Mouse (Mus musculus) kidney, embryonic 15.5 days (tissue): Measurements from ENCODE around the gene Rpp14. TPM values are rescaled to one million over a fixed set of nuclear protein-coding genes. Genes with fewer than 3 reads are reported as not detected.

Source experiments
- ATAC-seq: fragments of 200-750 bp; cut with Nextera tagmentation; replicated peaks from 2 replicates; pipeline ENCODE4 v1.8.0; 2017; ENCODE audit warnings: moderate TSS enrichment; ENCODE audit not compliant: low FRiP score
- H3K27ac ChIP-seq: fragments of 300-500 bp; sonication (generic); 2 replicates; pipeline ENCODE4 v1.5.1; 2015; ENCODE audit warnings: mild to moderate bottlenecking, inconsistent platforms
- H3K27me3 ChIP-seq: fragments of 300-500 bp; sonication (generic); 2 replicates; pipeline ENCODE4 v1.6.1; 2015; ENCODE audit warnings: inconsistent platforms
- H3K36me3 ChIP-seq: fragments of 300-500 bp; sonication (generic); 2 replicates; pipeline ENCODE4 v1.6.1; 2015; ENCODE audit warnings: inconsistent platforms
- H3K4me1 ChIP-seq: fragments of 300-500 bp; sonication (generic); 2 replicates; pipeline ENCODE4 v1.6.1; 2015; ENCODE audit warnings: inconsistent platforms
- H3K4me2 ChIP-seq: fragments of 300-500 bp; sonication (generic); 2 replicates; pipeline ENCODE4 v1.6.1; 2015; ENCODE audit warnings: moderate library complexity, mild to moderate bottlenecking, inconsistent platforms
- H3K4me3 ChIP-seq: fragments of 300-500 bp; sonication (generic); replicated peaks from 2 replicates; pipeline ENCODE4 v1.5.1; 2015; ENCODE audit warnings: mild to moderate bottlenecking, inconsistent platforms
- H3K9ac ChIP-seq: fragments of 300-500 bp; sonication (generic); 2 replicates; pipeline ENCODE4 v1.6.1; 2015; ENCODE audit warnings: mild to moderate bottlenecking, inconsistent platforms
- H3K9me3 ChIP-seq: fragments of 300-500 bp; sonication (generic); replicated peaks from 2 replicates; pipeline ENCODE4 v1.6.1; 2016; ENCODE audit warnings: inconsistent platforms
- WGBS: fragments of 180-500 bp; shearing (Covaris S2); methylation state at CpG from one replicate; pipeline ENCODE4 v1.1.7; 2015; ENCODE audit warnings: mixed read lengths; 5-methylcytosine and 5-hydroxymethylcytosine counted together
- polyA plus RNA-seq: library from polyadenylated mRNA; unstranded; fragments of >200 nt; fragmentation: Nextera tagmentation; extraction: Ambion mirVana; gene quantifications from 2 replicates; pipeline ENCODE4 v1.2.1, GENCODE M21; 2015

Gene Rpp14
- polyA plus RNA-seq, 1 experiment from 2014 or later, result 53.0 TPM

DNA sequence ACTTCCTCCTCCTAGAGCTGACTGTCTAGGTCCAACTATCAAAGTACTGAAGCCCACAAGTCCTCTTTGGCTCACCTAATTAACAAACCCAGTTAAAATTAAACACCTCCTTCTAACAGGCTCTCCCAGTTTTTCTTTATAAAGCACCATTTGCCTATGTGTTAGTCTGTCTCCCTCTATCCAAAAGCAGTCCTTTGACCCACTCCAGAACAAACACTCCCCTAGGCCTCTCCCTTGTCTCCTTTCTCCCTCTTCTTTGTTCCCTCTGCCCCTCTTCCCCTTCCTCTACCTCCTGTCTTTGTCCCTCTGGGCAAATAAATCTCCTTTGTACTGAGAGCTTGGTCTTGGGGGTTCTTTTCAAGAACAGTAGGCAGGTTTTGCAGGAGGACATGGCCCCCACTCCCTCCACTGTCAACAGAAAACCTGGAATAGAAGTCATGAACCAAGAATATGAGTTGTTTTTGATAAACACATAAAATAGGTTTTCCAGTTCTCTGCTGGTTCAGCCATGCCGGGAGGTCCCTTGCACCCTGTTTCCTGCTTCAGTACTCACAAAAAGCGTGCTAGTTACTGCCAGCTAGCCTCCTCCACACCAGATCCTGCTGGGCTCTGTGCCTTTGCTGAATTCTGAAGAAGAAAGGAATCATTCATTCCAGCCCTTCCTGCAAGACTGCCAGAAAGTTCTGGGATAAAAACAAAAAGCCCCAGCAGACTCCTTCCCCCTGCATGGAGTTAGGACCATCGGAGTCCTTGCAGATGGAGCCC lies 17.4 kb upstream of the Rpp14 start:
- peaks cover 14% of the 10 kb centered on the region for H3K4me1 ChIP-seq
- no peaks in the 10 kb centered on the region for H3K27me3 ChIP-seq
- H3K4me3 ChIP-seq, result no peak overlapping the region
- H3K4me2 ChIP-seq, result no peak overlapping the region
- H3K9me3 ChIP-seq, result no peaks in the 10 kb centered on the region
- 52% methylated on average over 3 of the region's 3 CpGs for WGBS
- no peak overlapping the region for H3K27ac ChIP-seq
- H3K9ac ChIP-seq, result no peak overlapping the region
- no peak for ATAC-seq
- no peaks in the 10 kb centered on the region for H3K36me3 ChIP-seq

DNA sequence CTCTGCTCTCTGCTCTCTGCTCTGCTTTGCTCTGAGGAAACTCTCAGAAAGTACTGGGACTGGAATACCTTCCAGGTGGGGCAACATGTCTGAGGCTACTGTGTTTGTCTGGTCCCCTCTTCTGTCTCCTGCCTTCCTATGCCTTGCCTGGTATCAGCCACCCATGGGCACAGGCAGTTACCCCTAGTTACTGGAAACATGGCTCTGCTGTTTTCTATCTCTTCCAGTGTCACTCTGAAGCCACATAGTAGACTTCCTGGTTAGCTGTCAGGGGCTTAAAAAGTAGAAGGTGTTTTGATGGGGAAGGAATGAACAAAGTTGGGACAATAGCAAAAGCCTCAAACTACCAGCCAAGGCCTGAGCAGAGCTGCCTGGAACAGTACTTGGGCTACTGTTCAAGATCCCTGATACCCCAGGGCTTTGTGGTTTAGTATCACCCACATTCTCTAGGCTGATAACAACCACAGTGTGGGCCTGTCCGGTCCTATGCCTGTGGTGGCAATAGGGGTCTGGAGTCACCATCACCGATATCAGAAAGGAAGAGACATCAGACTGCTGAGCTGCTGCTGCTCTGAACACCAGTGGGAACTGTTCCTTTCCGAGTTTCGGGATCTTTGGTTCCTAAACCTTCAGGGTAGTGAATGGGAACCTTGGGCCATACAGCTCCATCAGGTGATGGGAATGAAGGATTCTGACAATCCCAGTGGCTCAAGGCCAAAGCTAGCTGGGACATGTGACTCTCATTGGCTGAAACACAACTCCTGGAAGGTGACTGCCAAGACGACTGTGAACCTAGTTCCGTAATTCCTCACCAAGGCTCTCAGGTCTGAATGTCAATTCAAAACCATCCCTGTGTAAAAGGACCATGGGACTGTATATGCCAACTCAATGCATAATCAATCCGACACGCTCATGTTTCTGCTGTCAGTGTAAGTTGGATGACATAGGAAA lies 16.1 kb upstream of the Rpp14 start:
- no peaks in the 10 kb centered on the region for H3K36me3 ChIP-seq
- H3K27ac ChIP-seq, result no peak overlapping the region
- peaks cover 14% of the 10 kb centered on the region for H3K4me1 ChIP-seq
- no peak overlapping the region for H3K4me3 ChIP-seq
- H3K27me3 ChIP-seq, result no peaks in the 10 kb centered on the region
- H3K9ac ChIP-seq, result no peak overlapping the region
- 91% methylated on average over 8 of the region's 8 CpGs for WGBS
- ATAC-seq, result no peak
- H3K9me3 ChIP-seq, result no peaks in the 10 kb centered on the region
- H3K4me2 ChIP-seq, result no peak overlapping the region

DNA sequence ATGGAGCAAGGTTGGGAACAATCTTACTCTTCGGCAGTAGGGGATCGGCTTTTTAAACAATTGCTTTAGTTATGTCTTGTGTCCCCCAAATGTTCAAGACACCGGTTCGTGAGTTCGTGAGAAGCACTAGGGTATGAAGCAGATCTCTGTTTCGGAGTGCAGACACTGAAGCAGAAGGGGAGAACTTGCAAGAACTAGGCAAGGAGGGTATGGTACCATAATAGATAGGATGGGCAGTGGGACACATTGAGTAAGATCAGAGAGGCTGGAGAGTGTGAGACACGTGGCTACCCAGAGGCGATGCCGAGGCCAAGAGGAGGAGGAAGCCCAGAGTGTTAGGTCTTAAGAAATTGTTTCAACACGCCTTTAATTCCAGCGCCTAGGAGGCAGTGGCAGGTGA lies 551 bp downstream of the Rpp14 start:
- Histone ChIP-seq H3K9me3 (no peaks in the 10 kb centered on the region), H3K4me2 (peak overlapping the region; percentile 81), H3K4me1 (peaks cover 16% of the 10 kb centered on the region), H3K4me3 (peak overlapping the region; percentile 82), H3K27me3 (no peaks in the 10 kb centered on the region), H3K9ac (peak overlapping the region; percentile 74), H3K36me3 (peaks cover 23% of the 10 kb centered on the region), H3K27ac (peak overlapping the region; percentile 99)
- 4% methylated on average over 11 of the region's 11 CpGs for WGBS
- peak; percentile 68 for ATAC-seq

DNA sequence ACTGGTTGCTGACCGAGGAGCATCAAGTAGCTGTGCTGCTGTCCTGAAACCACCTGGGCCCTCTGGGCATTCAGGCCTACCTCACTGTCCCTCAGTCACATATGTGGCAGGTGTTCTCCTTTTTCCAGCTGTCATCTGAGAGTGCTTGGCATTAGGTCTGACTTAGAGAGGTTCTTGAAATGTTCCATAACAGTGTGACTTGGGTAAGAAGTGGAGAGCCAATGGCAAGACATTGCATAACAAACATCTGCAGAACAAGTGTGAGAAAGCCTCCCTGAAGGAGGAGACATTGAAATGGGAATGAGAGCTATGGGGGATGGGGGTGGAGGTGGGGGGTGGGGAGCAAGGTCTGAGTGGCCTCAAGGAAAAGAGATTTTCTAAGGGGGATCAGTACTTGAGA lies 2.8 kb downstream of the Rpp14 start:
- peaks cover 16% of the 10 kb centered on the region for H3K4me1 ChIP-seq
- no peak for ATAC-seq
- no peak overlapping the region for H3K4me3 ChIP-seq
- H3K4me2 ChIP-seq, result no peak overlapping the region
- 95% methylated on average over 1 of the region's 1 CpGs for WGBS
- H3K9ac ChIP-seq, result no peak overlapping the region
- no peak overlapping the region for H3K27ac ChIP-seq
- no peaks in the 10 kb centered on the region for H3K9me3 ChIP-seq
- no peaks in the 10 kb centered on the region for H3K27me3 ChIP-seq
- peaks cover 45% of the 10 kb centered on the region for H3K36me3 ChIP-seq

DNA sequence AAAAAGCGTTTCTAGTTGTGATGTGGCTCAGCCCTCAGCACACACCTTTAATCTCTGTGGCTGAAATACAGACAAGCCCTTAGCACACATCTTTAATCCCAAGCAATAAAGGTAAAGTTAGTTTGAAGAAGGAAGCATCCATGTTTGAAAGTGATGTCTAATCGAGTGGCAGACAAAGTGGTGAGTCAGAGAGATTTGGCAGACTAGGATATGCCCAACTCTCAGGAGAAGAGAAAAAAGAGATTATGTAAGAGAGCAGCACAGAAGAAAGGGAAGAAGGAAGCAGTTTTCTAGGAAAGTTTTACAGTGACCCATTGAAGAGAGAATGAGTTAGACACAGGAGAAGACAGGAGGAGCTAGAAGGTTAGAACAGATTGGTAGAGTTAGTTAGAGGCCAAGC lies 8.8 kb downstream of the Rpp14 start:
- H3K36me3 ChIP-seq, result peaks cover 73% of the 10 kb centered on the region
- no peak for ATAC-seq

DNA sequence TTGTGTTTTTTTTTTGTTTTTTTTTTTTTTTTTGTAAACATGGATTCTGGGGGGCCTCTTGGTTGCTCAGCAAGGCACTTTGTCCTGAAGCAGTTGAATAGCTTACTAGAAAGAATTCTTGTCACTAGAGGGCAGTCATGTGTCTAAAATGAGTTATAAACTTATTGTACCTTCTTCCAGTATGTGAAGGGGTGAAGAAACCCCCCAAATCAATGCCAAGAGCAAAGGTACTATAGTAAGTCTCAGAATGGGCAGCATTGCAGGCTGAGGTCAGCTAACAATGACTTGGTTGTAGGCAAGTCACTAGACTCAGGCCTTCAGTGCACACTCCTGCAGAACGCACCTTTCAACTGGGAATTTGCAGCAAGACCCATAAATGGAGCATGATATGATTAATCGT lies 12.4 kb downstream of the Rpp14 start:
- no peak overlapping the region for H3K4me2 ChIP-seq
- H3K36me3 ChIP-seq, result peaks cover 38% of the 10 kb centered on the region
- no peaks in the 10 kb centered on the region for H3K9me3 ChIP-seq
- H3K27me3 ChIP-seq, result peaks cover 5% of the 10 kb centered on the region; the same call in 1 of the 2 replicates
- WGBS, result 93% methylated on average over 2 of the region's 2 CpGs
- H3K4me1 ChIP-seq, result peaks cover 3% of the 10 kb centered on the region; the same call in 1 of the 2 replicates
- H3K4me3 ChIP-seq, result no peak overlapping the region
- no peak overlapping the region for H3K9ac ChIP-seq
- ATAC-seq, result 0 out of 2 replicates have a peak, but pooled peaks have one; percentile 27
- H3K27ac ChIP-seq, result no peak overlapping the region

More for the DNA sequence above, 8.8 kb downstream of the Rpp14 start:
- Histone ChIP-seq H3K9ac (no peak overlapping the region), H3K27ac (no peak overlapping the region), H3K4me2 (no peak overlapping the region), H3K4me3 (no peak overlapping the region), H3K27me3 (no peaks in the 10 kb centered on the region), H3K4me1 (no peaks in the 10 kb centered on the region), H3K9me3 (no peaks in the 10 kb centered on the region)
- WGBS, result 92% methylated on average over 2 of the region's 2 CpGs

DNA sequence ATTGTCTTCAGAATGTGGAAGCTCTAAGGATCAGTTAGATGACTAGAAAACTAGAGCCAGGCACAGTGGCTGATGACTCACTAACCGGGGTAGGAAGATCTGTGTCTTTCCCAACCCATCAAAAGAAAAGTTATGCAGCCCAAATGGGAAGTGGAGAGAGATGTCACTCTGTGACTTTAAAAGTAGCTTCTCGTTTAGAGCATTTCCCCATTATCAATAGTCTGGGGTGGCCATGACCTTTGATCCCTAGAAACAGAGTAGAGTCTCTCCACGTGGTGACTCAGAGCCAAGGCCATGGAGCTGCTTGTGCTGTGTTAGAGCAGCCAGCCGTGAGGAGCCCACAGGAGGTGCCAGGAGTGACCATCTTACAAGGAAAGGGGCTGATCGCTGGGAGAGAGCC lies 13.3 kb downstream of the Rpp14 start:
- no peak for ATAC-seq
- H3K36me3 ChIP-seq, result peaks cover 31% of the 10 kb centered on the region
- H3K4me3 ChIP-seq, result no peak overlapping the region
- peaks cover 6% of the 10 kb centered on the region; the same call in 1 of the 2 replicates for H3K4me1 ChIP-seq
- WGBS, result 60% methylated on average over 5 of the region's 5 CpGs
- peaks cover 5% of the 10 kb centered on the region; the same call in 1 of the 2 replicates for H3K27me3 ChIP-seq
- H3K27ac ChIP-seq, result no peak overlapping the region
- H3K9ac ChIP-seq, result no peak overlapping the region
- no peak overlapping the region for H3K4me2 ChIP-seq
- H3K9me3 ChIP-seq, result no peaks in the 10 kb centered on the region

DNA sequence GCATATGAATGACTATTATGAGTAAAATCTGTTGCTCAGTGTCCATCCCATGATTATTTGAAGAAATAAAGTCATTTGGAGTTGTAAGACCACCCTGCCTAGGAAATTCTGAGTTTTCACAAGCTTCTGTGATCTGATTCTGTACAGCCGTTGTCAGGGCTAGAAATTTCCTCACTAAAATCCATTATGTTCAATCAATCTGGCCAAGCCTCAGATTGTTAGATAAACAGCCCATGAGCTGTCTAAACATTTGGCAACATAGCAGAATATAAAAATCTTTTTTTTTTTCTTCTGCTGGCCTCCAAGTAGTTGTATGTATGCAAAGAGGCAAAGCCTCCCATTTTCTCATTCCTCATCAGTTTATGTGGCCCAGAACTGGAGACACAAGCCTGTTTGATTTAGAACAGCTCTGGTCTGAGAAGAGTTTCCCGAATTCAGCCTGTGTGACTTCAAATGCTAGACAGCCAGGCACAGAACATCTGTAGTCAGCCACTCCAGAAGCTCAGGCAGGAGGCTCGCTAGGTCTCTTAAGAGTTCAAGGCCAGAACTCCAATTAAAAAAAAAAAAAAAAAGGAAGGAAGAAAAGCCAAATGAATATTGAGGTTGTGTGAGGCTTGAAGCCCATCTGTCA lies 14.9 kb downstream of the Rpp14 start:
- H3K4me1 ChIP-seq, result peaks cover 16% of the 10 kb centered on the region
- H3K4me3 ChIP-seq, result no peak overlapping the region
- peaks cover 5% of the 10 kb centered on the region; the same call in 1 of the 2 replicates for H3K27me3 ChIP-seq
- ATAC-seq, result no peak
- no peaks in the 10 kb centered on the region for H3K9me3 ChIP-seq
- H3K4me2 ChIP-seq, result no peak overlapping the region
- H3K36me3 ChIP-seq, result peaks cover 15% of the 10 kb centered on the region
- H3K27ac ChIP-seq, result peak overlapping the region; percentile 37; the same call in 1 of the 2 replicates
- H3K9ac ChIP-seq, result peak overlapping the region; percentile 4; the same call in 1 of the 2 replicates
- WGBS, result 48% methylated on average over 3 of the region's 3 CpGs

DNA sequence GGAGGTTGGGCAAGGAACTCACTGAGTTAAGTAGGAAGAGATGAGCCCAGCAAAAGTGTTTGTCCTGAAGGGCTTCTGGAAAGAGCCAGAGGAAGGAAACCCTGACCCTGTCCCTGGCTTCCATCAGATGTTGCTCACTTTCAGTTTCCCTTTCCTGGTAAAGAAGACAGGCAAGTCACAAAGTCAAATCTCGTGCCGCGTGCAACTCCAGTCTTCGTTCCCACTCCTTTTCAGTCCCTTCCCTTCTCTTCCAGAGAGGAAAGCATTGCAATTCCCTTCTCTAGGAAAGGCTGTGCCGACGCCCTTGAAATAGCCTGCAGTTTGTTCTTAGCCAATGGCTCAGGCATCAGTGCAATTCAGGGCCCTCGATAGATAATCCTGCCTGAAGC lies 15.4 kb downstream of the Rpp14 start:
- 52% methylated on average over 7 of the region's 7 CpGs for WGBS
- Histone ChIP-seq H3K4me2 (no peak overlapping the region), H3K4me3 (no peak overlapping the region), H3K9me3 (no peaks in the 10 kb centered on the region), H3K9ac (peak overlapping the region; percentile 4; the same call in 1 of the 2 replicates), H3K36me3 (peaks cover 10% of the 10 kb centered on the region), H3K27me3 (peaks cover 5% of the 10 kb centered on the region; the same call in 1 of the 2 replicates), H3K27ac (peak overlapping the region; percentile 37; the same call in 1 of the 2 replicates), H3K4me1 (peaks cover 16% of the 10 kb centered on the region)
- ATAC-seq, result no peak

DNA sequence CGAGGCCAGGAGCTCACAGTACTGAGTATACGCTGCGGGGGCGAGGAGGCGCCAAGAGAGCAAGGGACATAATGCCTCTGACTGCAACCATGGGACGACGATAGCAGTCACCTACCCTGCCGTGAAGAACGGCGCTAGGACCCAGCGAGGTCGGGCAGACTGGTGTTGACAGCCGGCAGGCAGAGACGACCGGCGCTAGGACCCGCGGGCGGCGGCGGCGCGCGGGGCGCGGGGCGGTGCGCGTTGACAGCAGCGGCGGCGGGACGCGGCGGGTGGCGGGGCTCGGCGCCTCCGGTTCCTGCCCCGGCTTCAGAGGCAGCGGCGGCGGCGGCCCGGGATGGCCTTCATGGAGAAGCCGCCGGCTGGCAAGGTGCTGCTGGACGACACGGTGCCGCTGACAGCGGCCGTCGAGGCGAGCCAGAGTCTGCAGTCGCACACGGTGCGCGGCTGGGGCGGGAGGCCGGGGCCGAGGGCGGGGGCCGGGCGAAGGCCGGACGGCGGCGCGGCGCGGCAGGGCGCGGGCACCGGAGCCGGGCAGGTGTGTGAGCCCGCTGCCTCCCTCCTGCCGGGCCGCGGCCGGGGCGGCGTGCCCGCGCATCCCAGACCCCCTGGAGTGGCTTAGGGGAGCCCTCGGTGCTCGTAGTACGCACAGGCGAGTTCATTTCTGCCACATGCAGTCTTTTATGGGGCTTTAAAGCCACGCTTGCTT lies 18.0 kb downstream of the Rpp14 start, which contains the start of gene Pxk:
Gene Pxk, plus strand, starts transcription at position 234 of the 709 bp plus-strand sequence.
- H3K9ac ChIP-seq, result peak within 1 kb of the TSS; percentile 67
- H3K4me2 ChIP-seq, result peak within 1 kb of the TSS; percentile 60
- peaks cover 5% of the 10 kb centered on the region; the same call in 1 of the 2 replicates for H3K27me3 ChIP-seq
- peak within 1 kb of the TSS; percentile 97 for H3K4me3 ChIP-seq
- peak within 1 kb of the TSS; percentile 48; the same call in 1 of the 2 replicates for H3K27ac ChIP-seq
- no peaks in the 10 kb centered on the region for H3K9me3 ChIP-seq
- H3K4me1 ChIP-seq, result peaks cover 27% of the 10 kb centered on the region
- ATAC-seq, result peak; percentile 97
- under 1% methylated on average over 57 of the region's 89 CpGs for WGBS
- no peaks in the 10 kb centered on the region for H3K36me3 ChIP-seq

DNA sequence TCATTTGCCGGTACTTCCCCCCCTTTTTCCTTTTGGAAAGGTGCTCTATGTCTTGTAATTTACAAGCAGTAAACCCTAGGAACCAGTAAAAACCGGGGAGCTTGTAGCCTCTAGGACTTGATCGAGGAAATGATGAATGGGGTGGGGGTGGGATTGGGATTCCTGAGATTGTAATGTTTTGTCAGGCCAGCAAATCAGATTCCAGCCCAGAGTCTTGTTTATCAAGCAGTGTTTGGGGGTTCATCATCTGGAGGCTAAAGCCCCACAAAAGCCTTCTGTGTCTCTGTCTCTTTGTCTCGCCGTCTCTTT lies 18.5 kb downstream of the Rpp14 start:
- Histone ChIP-seq H3K36me3 (no peaks in the 10 kb centered on the region), H3K4me1 (peaks cover 32% of the 10 kb centered on the region), H3K4me2 (peak overlapping the region; percentile 60), H3K9me3 (no peaks in the 10 kb centered on the region), H3K4me3 (peak overlapping the region; percentile 97), H3K27me3 (peaks cover 5% of the 10 kb centered on the region; the same call in 1 of the 2 replicates), H3K9ac (peak overlapping the region; percentile 67), H3K27ac (0 out of 2 replicates have a peak overlapping the region, but pooled peaks have one; percentile 48)
- WGBS, result 3% methylated on average over 5 of the region's 5 CpGs
- peak; percentile 33; the same call in 1 of the 2 replicates for ATAC-seq
